Mouse (Mus musculus) midbrain, embryonic 15.5 days (tissue): ENCODE measurements around the gene Gm20826. TPM values are rescaled to one million over a fixed set of nuclear protein-coding genes. Genes with fewer than 3 reads are reported as not detected.
"Not testable (repeated sequence)": the region's sequence is repeated elsewhere in the genome, so short reads cannot be mapped to it uniquely, and the experiment has no call there.

Experiments
- ATAC-seq: fragments of 200-750 bp; cut with Nextera tagmentation; replicated peaks from 2 replicates; pipeline ENCODE4 v1.8.0; 2017; ENCODE audit warnings: moderate TSS enrichment
- H3K27ac ChIP-seq: fragments of 300-500 bp; sonication (generic); 2 replicates; pipeline ENCODE4 v1.5.1; 2015; ENCODE audit warnings: mild to moderate bottlenecking, inconsistent platforms
- H3K27me3 ChIP-seq: fragments of 300-500 bp; sonication (generic); replicated peaks from 2 replicates; pipeline ENCODE4 v1.6.1; 2015; ENCODE audit warnings: inconsistent platforms
- H3K36me3 ChIP-seq: fragments of 300-500 bp; sonication (generic); replicated peaks from 2 replicates; pipeline ENCODE4 v1.6.1; 2015; ENCODE audit warnings: inconsistent platforms
- H3K4me1 ChIP-seq: fragments of 300-500 bp; sonication (generic); 2 replicates; pipeline ENCODE4 v1.6.1; 2015; ENCODE audit warnings: inconsistent platforms
- H3K4me2 ChIP-seq: fragments of 300-500 bp; sonication (generic); 2 replicates; pipeline ENCODE4 v1.6.1; 2015; ENCODE audit warnings: inconsistent platforms, mild to moderate bottlenecking, moderate library complexity
- H3K4me3 ChIP-seq: fragments of 300-500 bp; sonication (generic); 2 replicates; pipeline ENCODE4 v1.5.1; 2015; ENCODE audit warnings: mild to moderate bottlenecking, inconsistent platforms
- H3K9ac ChIP-seq: fragments of 300-500 bp; sonication (generic); 2 replicates; pipeline ENCODE4 v1.6.1; 2015; ENCODE audit warnings: mild to moderate bottlenecking, inconsistent platforms
- H3K9me3 ChIP-seq: fragments of 300-500 bp; sonication (generic); 2 replicates; pipeline ENCODE4 v1.6.1; 2016; ENCODE audit warnings: inconsistent platforms
- WGBS: fragments of 180-500 bp; shearing (Covaris S2); methylation state at CpG from one replicate; pipeline ENCODE4 v1.1.7; 2015; ENCODE audit warnings: mixed read lengths; 5-methylcytosine and 5-hydroxymethylcytosine counted together
- polyA plus RNA-seq: library from polyadenylated mRNA; unstranded; fragments of >200 nt; fragmentation: Nextera tagmentation; extraction: Ambion mirVana; gene quantifications from 2 replicates; pipeline ENCODE4 v1.2.1, GENCODE M21; 2015

The Gm20826 gene
- polyA plus RNA-seq: not detected in 2 replicates

DNA sequence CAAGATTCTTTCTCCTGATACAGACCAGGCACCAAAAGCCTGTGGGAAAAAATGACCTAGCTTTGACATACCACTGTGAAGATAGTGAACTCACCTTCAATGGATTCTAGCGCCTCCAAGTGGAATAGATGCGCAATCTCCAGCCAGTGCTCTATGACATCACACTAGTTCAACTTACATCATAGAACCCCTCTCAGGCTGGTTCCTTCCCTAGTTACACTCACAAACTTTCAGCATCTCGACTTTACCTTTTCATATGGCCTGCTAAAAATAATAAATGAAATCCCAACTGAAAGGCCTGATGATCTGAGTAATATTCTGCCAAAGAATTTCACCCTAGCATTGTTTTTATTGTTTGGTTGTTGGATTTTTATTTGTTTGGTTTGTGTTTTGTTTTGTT lies at the start of gene Gm20826:
Gm20826 (minus strand) TSS at position 101 of the 400 bp plus-strand sequence.
- not testable (repeated sequence) for H3K36me3 ChIP-seq, H3K9ac ChIP-seq, ATAC-seq, H3K9me3 ChIP-seq, H3K4me2 ChIP-seq, H3K27me3 ChIP-seq, H3K4me1 ChIP-seq, H3K4me3 ChIP-seq, H3K27ac ChIP-seq
- WGBS: no CpG with 5 or more reads among the region's 3 CpGs

Other genes starting within 250 kb of the Gm20826 start
- gene Gm21788, start 233.5 kb downstream of the Gm20826 start, polyA plus RNA-seq: not detected in 2 replicates
- gene Gm28576, start 84.5 kb upstream of the Gm20826 start, polyA plus RNA-seq: not detected in 2 replicates